Mouse (Mus musculus) C2C12 (cell line): ENCODE measurements around the gene Ttyh1. TPM values are rescaled to one million over a fixed set of nuclear protein-coding genes. Genes with fewer than 3 reads are reported as not detected.

ENCODE experiments used
- H3K27me3 ChIP-seq: one replicate; pipeline ENCODE4 v1.6.1; 2011; ENCODE audit not compliant: control insufficient read depth, insufficient read depth, insufficient read length
- H3K36me3 ChIP-seq: one replicate; pipeline ENCODE4 v1.6.1; 2011; ENCODE audit not compliant: control insufficient read depth, insufficient read depth
- H3K4me3 ChIP-seq: one replicate; pipeline ENCODE4 v1.5.1; 2011; ENCODE audit warnings: mild to moderate bottlenecking, control low read depth; ENCODE audit not compliant: poor library complexity, insufficient read depth, severe bottlenecking
- H3K79me2 ChIP-seq: one replicate; pipeline ENCODE4 v1.6.1; 2011; ENCODE audit not compliant: control insufficient read depth, insufficient read depth
- H3K79me3 ChIP-seq: one replicate; pipeline ENCODE4 v1.6.1; 2011; ENCODE audit warnings: low read depth, control low read depth
- H3ac ChIP-seq: one replicate; pipeline ENCODE3; 2011; ENCODE audit warnings: low read depth; ENCODE audit not compliant: control insufficient read depth, insufficient read length
- CEBPB ChIP-seq: IDR thresholded peaks from one replicate; pipeline ENCODE4 v1.6.1; 2011; ENCODE audit warnings: low read depth, mild to moderate bottlenecking, control low read depth, moderate library complexity
- CTCF ChIP-seq: IDR thresholded peaks from one replicate; pipeline ENCODE4 v1.5.1; 2011; ENCODE audit not compliant: control insufficient read depth, insufficient read depth, insufficient read length
- FOSL1 ChIP-seq: IDR thresholded peaks from one replicate; pipeline ENCODE4 v1.8.0; 2011; ENCODE audit warnings: mild to moderate bottlenecking, low read length; ENCODE audit not compliant: poor library complexity, insufficient read depth, severe bottlenecking
- MAX ChIP-seq: IDR thresholded peaks from one replicate; pipeline ENCODE4 v1.6.1; 2011; ENCODE audit warnings: mild to moderate bottlenecking, control low read depth
- MYOD1 ChIP-seq: IDR thresholded peaks from one replicate; pipeline ENCODE4 v1.6.1; 2011; ENCODE audit warnings: low read depth; ENCODE audit not compliant: control insufficient read depth, insufficient read length
- MYOG ChIP-seq: IDR thresholded peaks from one replicate; pipeline ENCODE4 v1.6.1; 2011; ENCODE audit not compliant: control insufficient read depth, insufficient read length; ENCODE audit errors: extremely low read depth
- USF1 ChIP-seq: IDR thresholded peaks from one replicate; pipeline ENCODE4 v1.6.1; 2011; ENCODE audit warnings: low read depth, mild to moderate bottlenecking, control low read depth, moderate library complexity
- polyA plus RNA-seq: library from polyadenylated mRNA; unstranded; fragments of >200 nt; fragmentation: generic; extraction: Trizol; gene quantifications from one replicate; pipeline ENCODE4 v1.2.1, GENCODE M21; 2012; ENCODE audit warnings: missing spikeins

Gene Ttyh1
- polyA plus RNA-seq, 1 experiment: 0.05 TPM

GRCm38 (mm10) chr7:4091170-4091569, 28.0 kb upstream of the Ttyh1 start:
- no peaks in the 10 kb centered on the region for H3K27me3 ChIP-seq
- H3K79me2 ChIP-seq: no peaks in the 10 kb centered on the region
- no peaks in the 10 kb centered on the region for H3K36me3 ChIP-seq
- TF ChIP-seq CTCF (no peak), MYOD1 (peak; percentile 31)
- no peak overlapping the region for H3K4me3 ChIP-seq
- H3ac ChIP-seq: no peak overlapping the region
- no peaks in the 10 kb centered on the region for H3K79me3 ChIP-seq

- Histone ChIP-seq H3K27me3 (no peaks in the 10 kb centered on the region), H3K4me3 (no peak overlapping the region), H3K79me3 (no peaks in the 10 kb centered on the region), H3K79me2 (no peaks in the 10 kb centered on the region), H3K36me3 (no peaks in the 10 kb centered on the region), H3ac (no peak overlapping the region)
- TF ChIP-seq CTCF: no peak
- TF ChIP-seq MYOD1: no peak
Measured at GRCm38 (mm10) chr7:4098301-4098700, 20.9 kb upstream of the Ttyh1 start.

- Histone ChIP-seq H3K79me2 (no peaks in the 10 kb centered on the region), H3K36me3 (no peaks in the 10 kb centered on the region), H3ac (no peak overlapping the region), H3K79me3 (no peaks in the 10 kb centered on the region), H3K4me3 (no peak overlapping the region), H3K27me3 (no peaks in the 10 kb centered on the region)
- no peak for TF ChIP-seq MYOG
- TF ChIP-seq MYOD1: no peak
- no peak for TF ChIP-seq MAX
- TF ChIP-seq FOSL1: no peak
- no peak for TF ChIP-seq CEBPB
Measured at GRCm38 (mm10) chr7:4098832-4099231, 20.4 kb upstream of the Ttyh1 start.

GRCm38 (mm10) chr7:4101144-4101543, 18.1 kb upstream of the Ttyh1 start:
- H3K79me3 ChIP-seq: no peaks in the 10 kb centered on the region
- H3K79me2 ChIP-seq: no peaks in the 10 kb centered on the region
- no peaks in the 10 kb centered on the region for H3K27me3 ChIP-seq
- H3ac ChIP-seq: no peak overlapping the region
- TF ChIP-seq FOSL1: no peak
- TF ChIP-seq USF1: no peak
- TF ChIP-seq CEBPB: no peak
- no peak for TF ChIP-seq MYOD1
- TF ChIP-seq MAX: no peak
- no peak for TF ChIP-seq CTCF
- no peak for TF ChIP-seq MYOG
- no peak overlapping the region for H3K4me3 ChIP-seq
- no peaks in the 10 kb centered on the region for H3K36me3 ChIP-seq

- TF ChIP-seq CEBPB: no peak
- peak; percentile 34 for TF ChIP-seq CTCF
- Histone ChIP-seq H3K36me3 (no peaks in the 10 kb centered on the region), H3ac (no peak overlapping the region), H3K27me3 (no peaks in the 10 kb centered on the region), H3K4me3 (no peak overlapping the region), H3K79me2 (no peaks in the 10 kb centered on the region), H3K79me3 (no peaks in the 10 kb centered on the region)
Measured at GRCm38 (mm10) chr7:4103411-4103810, 15.8 kb upstream of the Ttyh1 start.

- TF ChIP-seq CEBPB (no peak), FOSL1 (no peak), MYOD1 (no peak), CTCF (no peak), MYOG (no peak), MAX (no peak), USF1 (no peak)
- Histone ChIP-seq H3K4me3 (no peak overlapping the region), H3K36me3 (no peaks in the 10 kb centered on the region), H3ac (no peak overlapping the region), H3K79me3 (no peaks in the 10 kb centered on the region), H3K27me3 (no peaks in the 10 kb centered on the region), H3K79me2 (no peaks in the 10 kb centered on the region)
Measured at GRCm38 (mm10) chr7:4111766-4112165, 7.4 kb upstream of the Ttyh1 start.
